Mouse (Mus musculus): Measurements from ENCODE around the gene Trabd.
A peak's percentile ranks its signal among the peaks of the same experiment; 100 is the strongest.

DNA sequence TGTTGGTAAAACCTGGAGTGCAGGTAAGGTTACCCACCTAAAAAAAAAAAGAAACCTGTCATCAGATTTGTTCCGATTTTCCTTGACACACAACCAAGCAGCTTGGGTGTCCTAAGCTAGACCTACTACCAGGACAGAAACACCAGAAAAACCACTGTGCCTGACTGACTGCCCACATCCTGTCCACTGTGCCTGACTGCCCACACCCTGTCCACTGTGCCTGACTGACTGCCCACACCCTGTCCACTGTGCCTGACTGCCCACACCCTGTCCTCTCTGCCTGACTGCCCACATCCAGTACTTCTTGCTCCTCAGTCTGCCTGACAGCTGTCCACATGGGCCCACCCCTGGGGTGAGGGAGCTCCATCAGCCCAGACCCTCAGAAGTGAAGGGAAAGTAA is 32.1 kb downstream of the Trabd start:
- TF ChIP-seq MAX (IDR thresholded peaks at IDR 0.05; ENCODE audit: low read depth) (no peak), E2F4 (IDR thresholded peaks at IDR 0.05; ENCODE audit: insufficient read depth) (no peak), POLR2AphosphoS2 (IDR thresholded peaks at IDR 0.05; ENCODE audit: insufficient read length, low read depth) (peak; percentile 41), POLR2A (IDR thresholded peaks at IDR 0.05; ENCODE audit: insufficient read length, low read depth) (no peak), USF1 (IDR thresholded peaks at IDR 0.05; ENCODE audit: low read depth) (no peak), REST (IDR thresholded peaks at IDR 0.05; ENCODE audit: insufficient read depth, insufficient read length) (no peak), TCF3 (IDR thresholded peaks at IDR 0.05; ENCODE audit: insufficient read length, low read depth) (no peak), CEBPB (IDR thresholded peaks at IDR 0.05; ENCODE audit: insufficient read depth, poor library complexity, severe bottlenecking) (no peak)

Data from myocyte (in vitro differentiated cells).